Mouse (Mus musculus) megakaryocyte, embryonic 14.5 days (primary cell): Measurements from ENCODE around the gene Prame.

Experiments
- FLI1 ChIP-seq: IDR thresholded peaks from 2 replicates; pipeline ENCODE4 v1.6.1; 2012; ENCODE audit warnings: low read length, inconsistent platforms, mixed read lengths
- GATA1 ChIP-seq: IDR thresholded peaks from 3 replicates; pipeline ENCODE4 v1.6.1; 2012; ENCODE audit warnings: mixed read lengths, low read length, inconsistent platforms, borderline replicate concordance

GRCm38 (mm10) chrX:135598096-135598495 is 29.4 kb downstream of the Prame start:
- no peak for TF ChIP-seq FLI1
- TF ChIP-seq GATA1 = no peak
